Mouse (Mus musculus) CH12.LX (cell line): ENCODE measurements around the gene Epha6. TPM values are rescaled to one million over a fixed set of nuclear protein-coding genes. Genes with fewer than 3 reads are reported as not detected.
A peak's percentile ranks its signal among the peaks of the same experiment; 100 is the strongest.

Experiments used
- DNase-seq: peaks from one replicate; pipeline ENCODE4 v3.0.0-alpha.2; 2013; ENCODE audit errors: extremely low read depth
- H3K27ac ChIP-seq: 2 replicates; pipeline ENCODE4 v1.5.1; 2012; ENCODE audit warnings: low read depth, mild to moderate bottlenecking, control low read depth, moderate library complexity; ENCODE audit not compliant: insufficient read depth
- H3K27me3 ChIP-seq: replicated peaks from 2 replicates; pipeline ENCODE3; 2012; ENCODE audit warnings: inconsistent platforms
- H3K36me3 ChIP-seq, 2 experiments: replicated peaks in 1 of 2; 2 replicates each; pipeline versions ENCODE3 to v1.6.1; 2012; ENCODE audit warnings: inconsistent platforms in 1 of 2, low read length in 1 of 2, mild to moderate bottlenecking in 1 of 2, mixed read lengths in 1 of 2, moderate library complexity in 1 of 2; ENCODE audit not compliant: control insufficient read depth in 1 of 2, insufficient read depth in 1 of 2
- H3K4me1 ChIP-seq, 2 experiments: 2 replicates each; pipeline ENCODE4 v1.6.1; 2012; ENCODE audit warnings: inconsistent platforms in 1 of 2, moderate library complexity in 1 of 2; ENCODE audit not compliant: insufficient read depth in 2 of 2, control insufficient read depth in 1 of 2
- H3K4me2 ChIP-seq: 2 replicates; pipeline ENCODE4 v1.6.1; 2012; ENCODE audit warnings: low read depth, mild to moderate bottlenecking, control low read depth; ENCODE audit not compliant: poor library complexity, insufficient read depth, severe bottlenecking
- H3K4me3 ChIP-seq, 3 experiments: fragments of 150-350 bp in 1 of 3; sonication (generic) in 1 of 3; replicated peaks in 1 of 3; 2 replicates each; pipeline versions ENCODE3 to v1.5.1; 2011 to 2012; ENCODE audit warnings: low read depth in 2 of 3, low read length in 2 of 3, mild to moderate bottlenecking in 2 of 3, moderate library complexity in 2 of 3, control low read depth in 1 of 3, improper control_type of control experiment in 1 of 3, inconsistent platforms in 1 of 3, mixed read lengths in 1 of 3; ENCODE audit not compliant: poor library complexity in 1 of 3
- H3K79me2 ChIP-seq: replicated peaks from 2 replicates; pipeline ENCODE4 v1.6.1; 2012; ENCODE audit warnings: mild to moderate bottlenecking, moderate library complexity; ENCODE audit not compliant: control insufficient read depth, poor library complexity, insufficient read depth, severe bottlenecking; ENCODE audit errors: extremely low read depth
- H3K9ac ChIP-seq: 2 replicates; pipeline ENCODE4 v1.6.1; 2012; ENCODE audit warnings: low read depth, mild to moderate bottlenecking, control low read depth, moderate library complexity; ENCODE audit not compliant: insufficient read depth
- H3K9me3 ChIP-seq: replicated peaks from 2 replicates; pipeline ENCODE3; 2012; ENCODE audit warnings: low read length, inconsistent platforms, mixed read lengths
- CHD2 ChIP-seq: IDR thresholded peaks from 2 replicates; pipeline ENCODE4 v1.6.1; 2011; ENCODE audit warnings: low read length, improper control_type of control experiment
- CTCF ChIP-seq, 2 experiments: IDR thresholded peaks in 1 of 2; conservative IDR thresholded peaks in 1 of 2; 2 replicates each; pipeline ENCODE4 v1.5.1; 2011 to 2012; ENCODE audit warnings: low read depth in 2 of 2, low read length in 2 of 2, improper control_type of control experiment in 1 of 2, inconsistent platforms in 1 of 2, mild to moderate bottlenecking in 1 of 2, moderate library complexity in 1 of 2
- E2F4 ChIP-seq: IDR thresholded peaks from 2 replicates; pipeline ENCODE4 v1.6.1; 2011; ENCODE audit warnings: low read depth, low read length, improper control_type of control experiment; ENCODE audit not compliant: insufficient replicate concordance
- HCFC1 ChIP-seq: IDR thresholded peaks from 2 replicates; pipeline ENCODE4 v1.6.1; 2012; ENCODE audit warnings: low read depth, mild to moderate bottlenecking, inconsistent platforms, low read length, improper control_type of control experiment
- IRF4 ChIP-seq: IDR thresholded peaks from 2 replicates; pipeline ENCODE4 v1.6.1; 2014; ENCODE audit warnings: low read depth, mild to moderate bottlenecking, inconsistent platforms, low read length, improper control_type of control experiment
- JUN ChIP-seq: IDR thresholded peaks from 2 replicates; pipeline ENCODE4 v1.6.1; 2011; ENCODE audit warnings: low read depth, mild to moderate bottlenecking, low read length, improper control_type of control experiment, moderate library complexity; ENCODE audit not compliant: insufficient read depth
- JUND ChIP-seq: conservative IDR thresholded peaks from 2 replicates; pipeline ENCODE4 v1.6.1; 2011; ENCODE audit warnings: low read depth, low read length, improper control_type of control experiment
- KAT2A ChIP-seq: IDR thresholded peaks from 2 replicates; pipeline ENCODE4 v1.6.1; 2012; ENCODE audit warnings: low read length, improper control_type of control experiment, inconsistent platforms; ENCODE audit not compliant: insufficient replicate concordance
- MAFK ChIP-seq: IDR thresholded peaks from 2 replicates; pipeline ENCODE4 v1.6.1; 2011; ENCODE audit warnings: low read length, improper control_type of control experiment; ENCODE audit not compliant: insufficient replicate concordance
- MAX ChIP-seq: IDR thresholded peaks from 2 replicates; pipeline ENCODE4 v1.6.1; 2011; ENCODE audit warnings: low read length, improper control_type of control experiment
- MEF2A ChIP-seq: IDR thresholded peaks from 2 replicates; pipeline ENCODE4 v1.6.1; 2014; ENCODE audit warnings: low read depth, mild to moderate bottlenecking, inconsistent platforms, low read length, improper control_type of control experiment, borderline replicate concordance
- MXI1 ChIP-seq: IDR thresholded peaks from 2 replicates; pipeline ENCODE4 v1.6.1; 2011; ENCODE audit warnings: mild to moderate bottlenecking, low read depth, low read length, improper control_type of control experiment
- MYC ChIP-seq: IDR thresholded peaks from 2 replicates; pipeline ENCODE4 v1.6.1; 2011; ENCODE audit warnings: low read depth, mild to moderate bottlenecking, improper control_type of control experiment, low read length
- NELFE ChIP-seq: IDR thresholded peaks from 2 replicates; pipeline ENCODE4 v1.6.1; 2011; ENCODE audit warnings: low read depth, low read length, improper control_type of control experiment
- NRF1 ChIP-seq: IDR thresholded peaks from 2 replicates; pipeline ENCODE4 v1.6.1; 2014; ENCODE audit warnings: low read depth, mild to moderate bottlenecking, inconsistent platforms, low read length, improper control_type of control experiment, moderate library complexity
- PAX5 ChIP-seq: IDR thresholded peaks from 2 replicates; pipeline ENCODE4 v1.6.1; 2012; ENCODE audit warnings: low read length, inconsistent platforms, mixed read lengths
- POLR2A ChIP-seq: IDR thresholded peaks from 2 replicates; pipeline ENCODE4 v1.6.1; 2011; ENCODE audit warnings: low read depth, mild to moderate bottlenecking, improper control_type of control experiment, low read length
- POLR2AphosphoS2 ChIP-seq: IDR thresholded peaks from 2 replicates; pipeline ENCODE4 v1.6.1; 2011; ENCODE audit warnings: low read depth, low read length, improper control_type of control experiment
- RAD21 ChIP-seq: IDR thresholded peaks from 2 replicates; pipeline ENCODE4 v1.6.1; 2011; ENCODE audit warnings: low read depth, mild to moderate bottlenecking, low read length, improper control_type of control experiment, moderate library complexity
- RCOR1 ChIP-seq: conservative IDR thresholded peaks from 2 replicates; pipeline ENCODE4 v1.6.1; 2012; ENCODE audit warnings: low read depth, mild to moderate bottlenecking, inconsistent platforms, low read length, improper control_type of control experiment
- SIN3A ChIP-seq: IDR thresholded peaks from 2 replicates; pipeline ENCODE4 v1.6.1; 2012; ENCODE audit warnings: low read length, improper control_type of control experiment, inconsistent platforms
- SMC3 ChIP-seq: IDR thresholded peaks from 2 replicates; pipeline ENCODE4 v1.6.1; 2011; ENCODE audit warnings: low read depth, low read length, improper control_type of control experiment
- TBP ChIP-seq: conservative IDR thresholded peaks from 2 replicates; pipeline ENCODE4 v1.6.1; 2011; ENCODE audit warnings: low read depth, low read length, improper control_type of control experiment
- TCF12 ChIP-seq: IDR thresholded peaks from 2 replicates; pipeline ENCODE4 v1.6.1; 2014; ENCODE audit warnings: low read depth, mild to moderate bottlenecking, inconsistent platforms, low read length, improper control_type of control experiment
- ZC3H11A ChIP-seq: IDR thresholded peaks from 2 replicates; pipeline ENCODE4 v1.6.1; 2012; ENCODE audit warnings: low read depth, mild to moderate bottlenecking, inconsistent platforms, low read length, improper control_type of control experiment
- ZKSCAN1 ChIP-seq: IDR thresholded peaks from 2 replicates; pipeline ENCODE4 v1.6.1; 2012; ENCODE audit warnings: low read depth, inconsistent platforms, low read length, improper control_type of control experiment, borderline replicate concordance
- dilution Hi-C: fragments of 300-500 bp; cut with MboI; formaldehyde crosslinking; loops from 2 replicates; pipeline ENCODE4 v1.14.3; 2020; ENCODE audit warnings: low sequenced_read_pairs; ENCODE audit not compliant: extremely low pct_unique_long_range_greater_than_20kb, extremely low pct_ligation_motif_present
- in situ Hi-C: fragments of 300-500 bp; cut with MboI; formaldehyde crosslinking; loops from 3 replicates; pipeline ENCODE4 v1.14.3; 2019; ENCODE audit warnings: low sequenced_read_pairs, low pct_ligation_motif_present, low pct_unique_long_range_greater_than_20kb, mixed read lengths
- polyA plus RNA-seq: library from polyadenylated mRNA; unstranded; fragments of >175 nt; gene quantifications from 2 replicates; pipeline ENCODE4 v1.2.1, GENCODE M21; 2012; ENCODE audit warnings: low read depth; ENCODE audit not compliant: insufficient read length
- total RNA-seq, 2 experiments: library from RNA; depleted of rRNA; stranded (reverse); fragments of 300-350 nt in 1 of 2; fragments of >200 nt in 1 of 2; gene quantifications; 2 replicates each; pipeline ENCODE4 v1.2.3; 2012 to 2014

Gene Epha6
- total and polyA plus RNA-seq, 3 experiments, result not detected

GRCm38 (mm10) chr16:59852689-59853088 is 752.6 kb downstream of the Epha6 start:
- H3K27ac ChIP-seq, result no peak overlapping the region
- DNase-seq, result no peak
- H3K4me3 ChIP-seq, result no peak overlapping the region
- no peak overlapping the region for H3K9ac ChIP-seq
- H3K36me3 ChIP-seq, result no peaks in the 10 kb centered on the region
- dilution Hi-C loops, result no loop called here
- in situ Hi-C loops, result no loop called here
- no peaks in the 10 kb centered on the region for H3K9me3 ChIP-seq
- no peaks in the 10 kb centered on the region for H3K79me2 ChIP-seq
- no peaks in the 10 kb centered on the region for H3K4me1 ChIP-seq
- no peak overlapping the region for H3K4me2 ChIP-seq
- H3K27me3 ChIP-seq, result no peaks in the 10 kb centered on the region
- TF ChIP-seq POLR2A, result no peak
- TF ChIP-seq MYC, result no peak
- no peak for TF ChIP-seq ZC3H11A
- TF ChIP-seq TCF12, result no peak
- no peak for TF ChIP-seq KAT2A
- TF ChIP-seq IRF4, result no peak
- no peak for TF ChIP-seq HCFC1
- no peak for TF ChIP-seq MAX
- TF ChIP-seq POLR2AphosphoS2, result no peak
- no peak for TF ChIP-seq SIN3A
- no peak for TF ChIP-seq JUN
- no peak for TF ChIP-seq TBP
- TF ChIP-seq ZKSCAN1, result no peak
- no peak for TF ChIP-seq RAD21
- no peak for TF ChIP-seq MAFK
- TF ChIP-seq, all 38 proteins: peak for 0

GRCm38 (mm10) chr16:59846574-59846973 is 758.8 kb downstream of the Epha6 start:
- TF ChIP-seq RCOR1, result no peak
- TF ChIP-seq MEF2A, result no peak
- TF ChIP-seq JUN, result no peak
- TF ChIP-seq HCFC1, result no peak
- no peak for TF ChIP-seq JUND
- TF ChIP-seq CHD2, result no peak
- TF ChIP-seq PAX5, result no peak
- no peak for TF ChIP-seq NRF1
- TF ChIP-seq CTCF (conservative IDR thresholded peaks at IDR 0.05 in 1 of 2, IDR thresholded peaks at IDR 0.05 in 1 of 2; ENCODE audit: low read depth in 2 of 2, low read length in 2 of 2), result peak; percentile 81 to 93
- TF ChIP-seq E2F4, result no peak
- no peak for TF ChIP-seq NELFE
- peak; percentile 81 for TF ChIP-seq SMC3
- no peak for TF ChIP-seq MXI1
- peak; percentile 66 for TF ChIP-seq RAD21
- no peaks in the 10 kb centered on the region for H3K79me2 ChIP-seq
- no peaks in the 10 kb centered on the region for H3K4me1 ChIP-seq
- H3K4me2 ChIP-seq, result peak overlapping the region; percentile 59; the same call in 1 of the 2 replicates
- no peak overlapping the region for H3K9ac ChIP-seq
- dilution Hi-C loops (no loop called here), in situ Hi-C loops (no loop called here)
- no peak overlapping the region for H3K4me3 ChIP-seq
- DNase-seq, result peak; percentile 73
- H3K27me3 ChIP-seq, result no peaks in the 10 kb centered on the region
- no peaks in the 10 kb centered on the region for H3K36me3 ChIP-seq
- H3K27ac ChIP-seq, result no peak overlapping the region
- no peaks in the 10 kb centered on the region for H3K9me3 ChIP-seq
